8 mouse cellular contexts compared by ENCODE assay signal in genomic region chr11:69662213-69662966, GRCm38 (mm10). TPM values are rescaled to one million over a fixed set of nuclear protein-coding genes. Genes with fewer than 3 reads are reported as not detected.
DNase-seq lines count a peak whose midpoint lies in the region; ATAC-seq lines count a peak whose summit lies in the region.

Mpdu1 (minus strand) TSS chr11:69662642.

- peak within 1 kb of the TSS; percentile 73 for H3K4me3 ChIP-seq in brown adipose tissue, adult 24 weeks (ENCODE audit: insufficient read depth, low read depth, low read length)
- H3K4me3 ChIP-seq in heart, embryonic 14.5 days (ENCODE audit: control insufficient read depth in 1 of 2, insufficient read depth in 1 of 2, low read depth in 1 of 2, low read length in 2 of 2): peak within 1 kb of the TSS; percentile 57 to 85
- peak within 1 kb of the TSS; percentile 68 for H3K4me3 ChIP-seq in liver, embryonic 13.5 days (replicated peaks)
- peak within 1 kb of the TSS; percentile 69 for H3K4me3 ChIP-seq in stomach, embryonic 16.5 days (replicated peaks; ENCODE audit: low read length)

- under 1% methylated on average over 48 of the region's 48 CpGs for WGBS in heart, embryonic 14.5 days
- under 1% methylated on average over 48 of the region's 48 CpGs for WGBS in liver, embryonic 13.5 days (ENCODE audit: insufficient replicate concordance)
- under 1% methylated on average over 48 of the region's 48 CpGs for WGBS in stomach, embryonic 16.5 days

- peak within 1 kb of the TSS; percentile 98 for H3K27ac ChIP-seq in brown adipose tissue, adult 24 weeks (replicated peaks; ENCODE audit: low read depth, low read length)
- H3K27ac ChIP-seq in heart, embryonic 14.5 days (replicated peaks in 1 of 2; ENCODE audit: control insufficient read depth in 1 of 2, insufficient read depth in 1 of 2, low read depth in 2 of 2, low read length in 2 of 2): peak within 1 kb of the TSS; percentile 91 to 99
- peak within 1 kb of the TSS; percentile 96 for H3K27ac ChIP-seq in liver, embryonic 13.5 days
- peak within 1 kb of the TSS; percentile 94 for H3K27ac ChIP-seq in stomach, embryonic 16.5 days (ENCODE audit: low read length)

- H3K27me3 ChIP-seq in heart, embryonic 14.5 days (ENCODE audit: control insufficient read depth, insufficient read depth, low read length): no peaks in the 10 kb centered on the region
- H3K27me3 ChIP-seq in liver, embryonic 13.5 days: no peaks in the 10 kb centered on the region
- no peaks in the 10 kb centered on the region for H3K27me3 ChIP-seq in stomach, embryonic 16.5 days (ENCODE audit: control insufficient read depth, insufficient read depth, low read length)

- peak within 1 kb of the TSS; percentile 78 for H3K9ac ChIP-seq in heart, embryonic 14.5 days (ENCODE audit: low read length)
- peak within 1 kb of the TSS; percentile 79 for H3K9ac ChIP-seq in liver, embryonic 13.5 days
- peak within 1 kb of the TSS; percentile 82 for H3K9ac ChIP-seq in stomach, embryonic 16.5 days (ENCODE audit: low read length)

- ATAC-seq in heart, embryonic 14.5 days (ENCODE audit: insufficient number of reproducible peaks, insufficient read depth, low FRiP score, low read depth): peak; percentile 95
- ATAC-seq in liver, embryonic 13.5 days (ENCODE audit: low read depth): peak; percentile 93
- ATAC-seq in stomach, embryonic 16.5 days (ENCODE audit: insufficient read depth, low FRiP score): peak; percentile 95

- H3K9me3 ChIP-seq in heart, embryonic 14.5 days (ENCODE audit: control insufficient read depth, low read length): no peaks in the 10 kb centered on the region
- no peaks in the 10 kb centered on the region for H3K9me3 ChIP-seq in liver, embryonic 13.5 days (replicated peaks)
- no peaks in the 10 kb centered on the region for H3K9me3 ChIP-seq in stomach, embryonic 16.5 days (replicated peaks; ENCODE audit: control insufficient read depth, low read length)

- H3K4me1 ChIP-seq in brown adipose tissue, adult 24 weeks (ENCODE audit: control insufficient read depth, insufficient read depth, insufficient read length, low read length): peaks cover 10% of the 10 kb centered on the region
- peaks cover 8 to 20% of the 10 kb centered on the region in 2 experiments for H3K4me1 ChIP-seq in heart, embryonic 14.5 days (ENCODE audit: control insufficient read depth in 2 of 2, insufficient read depth in 2 of 2, low read length in 2 of 2)
- peaks cover 64% of the 10 kb centered on the region for H3K4me1 ChIP-seq in liver, embryonic 13.5 days (replicated peaks)
- H3K4me1 ChIP-seq in stomach, embryonic 16.5 days (ENCODE audit: control insufficient read depth, insufficient read depth, low read length): peaks cover 18% of the 10 kb centered on the region

- H3K36me3 ChIP-seq in heart, embryonic 14.5 days (ENCODE audit: control insufficient read depth, insufficient read depth, low read length): peaks cover 65% of the 10 kb centered on the region
- H3K36me3 ChIP-seq in liver, embryonic 13.5 days: peaks cover 64% of the 10 kb centered on the region
- H3K36me3 ChIP-seq in stomach, embryonic 16.5 days (ENCODE audit: control insufficient read depth, insufficient read depth, low read length): 0 out of 2 replicates have a peak, but pooled peaks cover 20% of the 10 kb centered on the region

- H3K4me2 ChIP-seq in heart, embryonic 14.5 days (ENCODE audit: low read length): peak within 1 kb of the TSS; percentile 68
- peak within 1 kb of the TSS; percentile 84 for H3K4me2 ChIP-seq in liver, embryonic 13.5 days
- H3K4me2 ChIP-seq in stomach, embryonic 16.5 days (ENCODE audit: low read depth, low read length): peak within 1 kb of the TSS; percentile 70

- peak; percentile 97 for DNase-seq in CD4-positive, CD25-positive, alpha-beta regulatory T cell, adult 2 months (ENCODE audit: low read depth, low spot score)
- peak; percentile 87 for DNase-seq in fibroblast of lung, adult 2 months (ENCODE audit: low read depth)
- DNase-seq in kidney, postnatal 14 days: peak; percentile 96
- DNase-seq in liver, embryonic 13.5 days: peak; percentile 92
- peak; percentile 94 for DNase-seq in neural tube, embryonic 10.5 days (ENCODE audit: extremely low spot score, low spot score)

RNA-seq across cellular contexts. Expression of gene Mpdu1, which starts in this region (rescaled TPM):
- polyA plus RNA-seq in brown adipose tissue, adult 24 weeks (2012; ENCODE audit: insufficient read depth, insufficient read length, missing spikeins): 73.8 and 102 TPM in 2 replicates
- polyA plus RNA-seq in heart, embryonic 14.5 days (2014; fragmentation: Nextera tagmentation; extraction: Ambion mirVana): 14.9 and 29.1 TPM in 2 replicates
- polyA plus RNA-seq in liver, embryonic 13.5 days (2015; fragmentation: Nextera tagmentation; extraction: Ambion mirVana): 36.9 and 39.2 TPM in 2 replicates
- 67.7 and 68.8 TPM in 2 replicates for polyA plus RNA-seq in stomach, embryonic 16.5 days (2015; fragmentation: Nextera tagmentation; extraction: Ambion mirVana)

Comparison
In these comparisons a context has a peak if more than half of its experiments do, and no peak if none do; other contexts are left out.
1. Peak in every context shown above with its lines: DNase-seq, ATAC-seq, H3K4me3 ChIP-seq and H3K27ac ChIP-seq.